Mouse (Mus musculus) inflammation-experienced regulatory T-cells, adult 6 months (primary cell): Measurements from ENCODE around the gene Tubgcp6. TPM values are rescaled to one million over a fixed set of nuclear protein-coding genes. Genes with fewer than 3 reads are reported as not detected.

ENCODE experiments used
- ATAC-seq: one replicate; pipeline ENCODE4 v1.8.0; 2017
- polyA plus RNA-seq, 3 experiments: library from polyadenylated mRNA; unstranded; fragments of 100-300 nt; shearing (Covaris generic); gene quantifications; one replicate each; pipeline ENCODE4 v1.2.1; 2017

Tubgcp6 gene
- 10 to 100 TPM; 12.2 to 17.7 (median 17.1) TPM for polyA plus RNA-seq

GRCm38 (mm10) chr15:89122649-89123366 is at the start of gene Tubgcp6:
Gene Tubgcp6 (minus strand): TSS chr15:89123112.
- ATAC-seq, result peak; percentile 84

DNA sequence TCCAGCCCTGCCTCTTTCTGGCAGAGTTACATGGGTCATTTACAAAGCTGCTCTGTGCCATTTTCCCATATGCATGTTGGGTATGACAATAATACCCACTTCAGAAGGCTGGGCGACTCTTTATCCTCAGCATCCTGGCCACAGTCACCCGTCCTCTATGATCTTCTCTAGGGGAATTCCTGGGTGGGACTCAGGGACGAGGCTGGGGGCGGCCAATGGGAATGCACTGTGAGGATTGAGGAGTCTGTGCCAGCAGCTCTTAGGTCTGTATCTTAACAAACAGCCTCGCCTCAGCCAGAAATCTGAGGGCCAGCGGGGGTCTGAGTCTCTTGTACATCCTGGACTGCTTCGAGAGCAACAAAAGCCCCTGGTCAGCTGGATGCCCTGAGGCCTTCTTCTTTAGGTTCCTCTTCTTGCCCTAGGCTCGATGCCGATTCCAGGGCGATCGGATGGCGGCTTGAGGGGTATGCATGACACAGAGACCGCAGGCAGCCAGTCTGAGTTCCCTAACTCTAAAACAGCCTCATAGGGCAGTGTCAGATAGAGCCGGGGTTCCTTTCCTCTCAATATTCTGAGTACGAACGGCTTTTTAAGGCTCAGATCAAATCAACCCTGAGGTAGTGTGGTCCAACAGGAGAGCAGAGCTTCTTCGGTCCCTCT is 49.5 kb upstream of the Tubgcp6 start:
- ATAC-seq, result peak; percentile 16

- no peak for ATAC-seq
Measured at GRCm38 (mm10) chr15:89171526-89172051, 48.7 kb upstream of the Tubgcp6 start.

- ATAC-seq, result no peak
Measured at GRCm38 (mm10) chr15:89170102-89170501, 47.2 kb upstream of the Tubgcp6 start.

- no peak for ATAC-seq
Measured at GRCm38 (mm10) chr15:89169431-89169830, 46.5 kb upstream of the Tubgcp6 start.

- ATAC-seq, result no peak
Measured at GRCm38 (mm10) chr15:89168922-89169321, 46.0 kb upstream of the Tubgcp6 start.

GRCm38 (mm10) chr15:89165478-89165877 is 42.6 kb upstream of the Tubgcp6 start:
- ATAC-seq, result no peak

- ATAC-seq, result no peak
Measured at GRCm38 (mm10) chr15:89161397-89161796, 38.5 kb upstream of the Tubgcp6 start.

DNA sequence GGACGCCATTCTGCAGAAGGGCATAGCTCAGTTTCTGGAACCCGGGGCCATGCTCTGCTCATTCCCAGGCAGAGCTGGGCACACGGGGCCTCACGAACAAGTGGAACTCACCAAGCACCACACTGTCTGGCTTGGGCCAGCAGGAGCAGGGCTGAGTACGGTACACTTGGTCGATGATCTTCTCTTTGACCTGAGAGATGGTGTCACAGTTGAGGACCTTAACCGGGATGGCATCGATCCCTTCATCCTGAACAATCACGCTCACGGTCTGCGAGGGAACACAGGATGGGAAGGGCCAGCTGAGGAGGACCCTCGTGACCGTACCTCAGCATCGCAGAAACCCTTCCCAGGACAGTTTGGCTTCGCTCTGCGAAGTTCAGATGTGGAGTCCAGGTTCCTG is 35.6 kb upstream of the Tubgcp6 start:
- no peak for ATAC-seq

GRCm38 (mm10) chr15:89157954-89158353 is 35.0 kb upstream of the Tubgcp6 start:
- peak; percentile 68 for ATAC-seq

DNA sequence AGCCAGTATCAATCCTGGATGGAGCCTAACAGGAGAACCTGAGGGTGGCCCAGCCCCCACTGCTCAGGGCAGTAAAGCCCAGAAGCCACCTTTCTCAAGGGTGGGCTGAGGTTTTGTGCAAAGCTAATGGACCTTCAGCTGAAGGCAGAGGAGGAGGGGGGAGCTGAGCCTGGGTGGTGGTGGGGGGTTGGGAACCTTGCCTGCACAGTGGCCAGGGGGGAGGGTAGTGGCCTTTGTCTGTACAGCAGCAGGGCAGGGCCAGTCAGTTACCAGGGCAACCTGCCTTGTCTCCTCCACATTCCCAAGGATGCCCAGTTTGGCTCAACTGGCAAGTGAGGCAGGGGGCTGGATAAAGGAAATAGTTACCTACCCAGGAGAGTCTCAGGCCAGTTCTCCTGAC is 29.4 kb upstream of the Tubgcp6 start:
- ATAC-seq, result no peak

DNA sequence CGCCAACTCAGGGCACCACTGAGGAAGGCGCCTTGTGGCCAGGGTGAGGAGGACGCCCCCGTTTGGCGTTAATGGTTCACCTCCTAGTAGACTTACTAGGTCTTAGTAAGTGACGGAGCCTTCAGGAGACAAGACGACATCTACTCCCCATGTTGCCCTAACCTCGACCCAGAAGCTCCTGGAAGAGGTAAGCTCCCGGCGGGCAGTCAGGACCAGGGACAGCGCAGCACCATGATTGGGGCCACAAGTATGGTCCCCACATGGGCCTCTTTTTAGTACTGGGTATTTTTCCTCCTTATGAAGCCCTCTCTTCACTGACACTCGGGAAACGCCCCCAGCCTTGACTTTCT is 27.1 kb upstream of the Tubgcp6 start:
- peak; percentile 20 for ATAC-seq

GRCm38 (mm10) chr15:89149271-89150040 is 26.5 kb upstream of the Tubgcp6 start, which contains the start of gene Mapk11:
Gene Mapk11 (minus strand): TSS chr15:89149628.
- ATAC-seq, result peak; percentile 63

DNA sequence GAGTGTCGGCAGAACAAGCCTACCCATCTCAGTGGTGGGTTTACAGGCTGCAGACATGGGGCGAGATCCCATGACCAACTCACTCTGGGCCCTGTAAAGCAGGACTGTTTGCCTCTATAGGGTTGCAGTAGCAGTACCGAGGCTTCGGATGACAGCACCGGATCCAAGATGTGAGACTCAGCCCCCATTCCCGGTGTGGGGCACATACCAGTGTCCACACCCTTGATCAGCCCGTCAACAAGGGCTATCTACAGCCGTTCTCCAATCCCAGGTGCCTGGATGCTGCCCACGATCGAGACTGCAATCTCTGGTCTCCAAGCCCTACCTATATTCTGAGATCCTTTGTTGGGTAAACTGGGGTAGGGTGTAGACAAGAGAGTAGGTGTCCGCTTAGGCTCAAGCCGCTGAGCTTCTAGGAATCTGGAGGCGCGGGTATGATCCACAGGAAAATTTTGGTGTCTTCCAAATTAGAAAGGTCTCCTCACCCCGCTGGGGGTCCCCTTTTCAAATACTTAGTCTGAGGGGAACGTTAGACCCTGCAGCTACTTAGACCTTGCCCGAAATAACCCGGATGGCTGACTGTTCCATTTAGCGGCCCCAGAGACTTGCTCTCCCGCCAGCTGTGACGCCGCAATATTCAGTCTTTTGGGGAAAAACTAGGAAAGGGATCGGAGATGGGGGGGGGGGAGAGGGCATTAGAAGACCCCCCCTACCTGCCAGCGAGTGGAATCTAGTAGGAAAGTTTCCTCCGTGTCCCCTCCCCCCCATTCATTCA is 25.8 kb upstream of the Tubgcp6 start:
- no peak for ATAC-seq

- no peak for ATAC-seq
Measured at GRCm38 (mm10) chr15:89147895-89148294, 25.0 kb upstream of the Tubgcp6 start.

GRCm38 (mm10) chr15:89147456-89147855 is 24.5 kb upstream of the Tubgcp6 start:
- no peak for ATAC-seq

DNA sequence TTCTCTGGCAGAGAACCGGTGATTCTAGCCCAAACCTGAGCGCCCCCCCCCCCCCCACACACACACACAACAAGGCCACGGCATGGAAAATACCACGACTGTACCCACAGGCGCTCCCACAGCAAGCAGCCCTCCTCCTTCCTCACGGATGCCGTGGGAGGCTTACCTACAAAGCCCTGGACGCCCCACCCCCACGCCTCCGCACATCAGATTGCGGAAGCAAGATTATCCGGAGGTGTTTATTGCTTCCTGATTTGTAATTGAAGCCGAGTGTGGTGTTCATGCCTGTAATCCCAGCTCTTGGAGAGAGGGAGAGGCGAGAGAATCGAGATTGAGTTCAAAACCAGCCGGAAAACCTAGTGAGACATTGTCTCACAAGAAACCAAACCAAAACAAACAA is 24.1 kb upstream of the Tubgcp6 start:
- peak; percentile 66 for ATAC-seq

DNA sequence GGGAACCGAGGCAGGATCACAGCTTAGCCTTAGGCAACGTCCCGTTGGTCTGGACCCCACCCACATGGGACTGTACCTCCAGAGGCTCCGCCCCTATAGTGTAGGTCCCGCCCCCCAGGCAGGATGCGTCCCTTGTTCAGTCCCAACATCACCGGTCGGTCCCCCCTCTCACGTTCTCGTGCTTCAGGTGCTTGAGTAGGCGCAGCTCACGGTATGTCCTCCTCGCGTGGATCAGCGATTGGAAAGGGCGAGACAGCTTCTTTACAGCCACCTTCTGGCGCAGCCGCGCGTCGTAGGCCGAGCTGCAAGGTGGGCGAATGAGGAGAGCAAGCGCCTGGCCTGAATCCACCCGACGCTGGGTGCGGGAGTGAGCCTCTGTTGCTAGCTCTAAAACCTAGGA is 23.6 kb upstream of the Tubgcp6 start:
- ATAC-seq, result peak; percentile 32

DNA sequence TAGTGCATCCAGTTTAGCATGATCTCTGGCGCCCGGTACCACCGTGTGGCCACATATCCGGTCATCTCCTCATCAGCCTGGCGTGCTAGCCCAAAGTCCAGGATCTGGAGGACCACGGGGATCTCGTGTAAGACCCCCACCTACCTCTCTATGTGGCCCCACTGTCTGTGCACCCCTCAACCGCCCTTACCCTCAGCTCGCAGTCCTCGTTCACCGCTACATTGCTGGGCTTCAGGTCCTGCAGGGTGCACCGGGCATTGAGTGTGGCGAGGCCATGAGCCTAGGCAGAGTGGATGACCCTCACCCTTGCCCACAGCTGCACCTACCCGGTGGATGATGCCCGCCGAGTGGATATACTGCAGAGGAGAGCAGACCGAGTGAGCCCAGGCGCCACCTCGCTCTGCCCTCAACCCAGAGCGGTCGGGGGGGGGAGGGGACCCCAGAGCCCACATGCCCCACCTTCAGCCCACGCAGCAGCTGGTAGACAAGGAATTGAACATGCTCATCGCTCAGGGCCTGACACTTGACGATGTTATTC is 23.0 kb upstream of the Tubgcp6 start:
- no peak for ATAC-seq

GRCm38 (mm10) chr15:89144965-89145364 is 22.1 kb upstream of the Tubgcp6 start:
- no peak for ATAC-seq

DNA sequence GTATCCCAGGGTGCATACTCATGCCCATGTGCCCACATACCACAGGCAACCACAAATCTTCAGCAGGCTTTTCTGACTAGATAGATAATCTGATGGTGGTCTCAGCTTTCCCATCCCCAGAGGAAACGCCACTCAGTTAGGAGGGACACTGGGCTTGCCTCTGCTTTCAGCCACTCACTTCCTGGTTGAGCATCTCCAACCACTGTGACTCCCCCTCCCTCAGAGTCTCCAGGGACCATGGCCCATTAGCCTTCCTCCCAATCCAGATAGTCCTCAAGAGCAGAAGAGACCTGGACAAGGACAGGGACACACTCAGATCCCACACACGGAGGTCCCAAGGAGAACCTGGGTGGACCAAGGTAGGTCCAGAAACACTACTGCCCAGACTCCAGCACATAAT is 20.2 kb upstream of the Tubgcp6 start:
- ATAC-seq, result no peak

DNA sequence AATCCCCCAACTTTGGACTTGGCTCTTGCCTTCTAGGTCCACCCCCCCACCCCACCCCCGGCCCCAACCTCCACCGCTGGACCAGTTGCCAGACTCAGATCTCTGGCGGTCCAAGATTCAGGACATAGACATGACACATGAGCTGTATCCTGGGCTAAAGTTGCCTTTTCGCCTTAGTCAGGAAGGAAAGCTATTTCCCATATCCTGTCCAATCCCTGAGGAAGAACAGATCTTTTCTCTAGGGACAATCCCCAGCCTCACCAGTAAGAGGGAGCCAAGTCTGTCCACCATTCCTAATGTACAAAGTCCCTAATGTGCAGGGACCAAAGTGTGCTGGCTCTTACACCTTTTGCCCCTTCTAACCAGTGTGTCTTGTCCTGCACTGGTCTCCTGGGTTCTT is 19.0 kb upstream of the Tubgcp6 start:
- ATAC-seq, result no peak
